Mouse (Mus musculus) layer of hippocampus, postnatal 14 days (tissue): ENCODE measurements around the gene Prkcz. TPM values are rescaled to one million over a fixed set of nuclear protein-coding genes. Genes with fewer than 3 reads are reported as not detected.

Experiments
- DNase-seq, 2 experiments: peaks; one replicate each; pipeline ENCODE4 v3.0.0; 2021 to 2022; ENCODE audit warnings: low spot score in 2 of 2, mixed read lengths in 1 of 2
- long read RNA-seq, 2 experiments: library from polyadenylated mRNA; stranded (forward); transcript quantifications; one replicate each; pipeline ENCODE4 v2.0.0; 2021
- total RNA-seq, 2 experiments: library from RNA; stranded (reverse); gene quantifications; 2 replicates each; pipeline ENCODE4 v1.2.3; 2021

Prkcz gene
- total RNA-seq: 100 to 1,000 TPM; 148 to 158 TPM
- long read RNA-seq, experiment 1, full-length matches to known transcripts: 111 of 149 reads
- long read RNA-seq, experiment 1, partial matches to known transcripts: 14 of 149 reads
- long read RNA-seq, experiment 1, other reads (novel, unspliced or antisense): 24 of 149 reads
- long read RNA-seq, experiment 2, full-length matches to known transcripts: 128 of 193 reads
- long read RNA-seq, experiment 2, partial matches to known transcripts: 17 of 193 reads
- long read RNA-seq, experiment 2, other reads (novel, unspliced or antisense): 48 of 193 reads

DNA sequence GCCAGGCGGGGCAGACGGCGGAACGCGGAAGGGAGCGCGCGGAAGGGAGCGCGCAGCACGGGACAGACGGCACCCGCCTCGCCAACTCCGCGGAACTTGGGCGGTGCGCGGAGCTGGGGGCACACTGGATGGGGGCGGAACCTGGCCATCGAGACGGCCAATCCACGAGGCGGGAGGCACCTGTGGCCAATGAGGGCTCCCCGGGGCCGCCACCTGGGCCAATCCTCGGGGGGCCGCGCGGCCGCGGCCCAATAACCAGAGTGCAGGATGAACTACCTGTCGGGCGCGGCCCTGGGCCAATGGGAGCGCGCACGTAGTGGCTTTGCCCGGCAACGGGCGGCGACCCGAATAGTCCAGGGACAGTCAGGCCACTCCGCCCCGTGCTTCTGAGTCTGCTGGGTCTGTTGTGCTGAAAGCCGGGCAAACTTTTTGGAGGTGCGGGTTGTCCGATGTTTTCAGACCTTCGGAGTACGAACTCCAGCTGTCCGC is at the start of gene Prkcz:
Gene Prkcz (minus strand): TSS at position 59 of the 489 bp plus-strand sequence.
- peak in 1 of 2 experiments; percentile 39 for DNase-seq

DNA sequence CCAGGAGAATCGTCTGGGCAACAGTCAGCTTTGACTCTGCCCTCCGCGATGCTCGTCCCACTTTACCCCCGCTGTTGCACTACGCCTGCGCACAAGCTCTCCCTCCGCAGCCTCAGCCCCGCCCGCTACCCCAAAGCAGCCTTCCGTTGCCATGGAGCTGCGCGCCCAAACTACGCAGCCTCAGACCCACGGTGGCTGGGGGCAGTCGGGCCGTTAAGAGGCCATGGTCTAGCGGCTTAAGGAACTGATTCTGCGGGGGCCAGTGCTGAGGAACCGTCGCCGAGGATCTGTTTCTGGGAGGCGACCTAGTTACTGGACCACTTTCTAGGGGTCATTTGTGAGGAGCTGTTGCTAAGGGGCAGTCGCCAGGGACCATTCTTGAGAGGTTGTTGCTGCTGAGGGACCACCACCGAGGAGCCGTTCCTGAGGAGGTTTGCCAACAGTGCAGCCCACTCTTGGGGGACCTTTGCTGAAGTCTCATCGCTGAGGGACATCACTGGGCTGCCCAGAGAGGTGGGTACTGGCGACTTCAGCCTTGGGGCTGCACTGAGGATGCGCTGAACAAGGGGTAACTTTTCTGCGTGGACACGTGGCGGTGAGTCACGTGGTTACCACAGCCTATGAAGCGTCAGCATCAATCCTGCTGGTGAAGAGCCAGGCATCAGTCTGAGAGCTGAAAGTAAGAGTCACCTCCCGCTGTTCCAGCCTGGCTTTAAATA is 48.1 kb upstream of the Prkcz start, which contains the start of gene Cfap74:
Gene Cfap74 (plus strand): TSS at position 133 of the 719 bp plus-strand sequence.
- DNase-seq: peak; percentile 85 to 89

DNA sequence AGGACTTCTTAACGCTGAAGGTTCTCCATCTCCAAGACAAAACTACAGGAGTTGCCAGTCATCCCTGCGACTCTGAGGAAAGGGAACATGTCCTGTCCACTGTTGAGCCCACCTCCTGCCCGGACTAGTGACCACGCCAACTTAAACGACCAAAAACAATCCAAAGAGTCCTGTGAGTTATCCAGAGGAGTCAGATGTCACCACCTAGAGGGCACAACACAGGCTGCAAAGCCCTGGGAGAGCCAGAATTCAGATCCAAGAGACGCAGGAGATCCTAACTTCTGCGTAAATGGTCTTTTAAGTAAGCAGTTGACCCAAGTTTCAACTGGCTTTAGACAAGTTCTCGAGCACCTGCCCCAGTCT is 47.5 kb upstream of the Prkcz start:
- DNase-seq: no peak

DNA sequence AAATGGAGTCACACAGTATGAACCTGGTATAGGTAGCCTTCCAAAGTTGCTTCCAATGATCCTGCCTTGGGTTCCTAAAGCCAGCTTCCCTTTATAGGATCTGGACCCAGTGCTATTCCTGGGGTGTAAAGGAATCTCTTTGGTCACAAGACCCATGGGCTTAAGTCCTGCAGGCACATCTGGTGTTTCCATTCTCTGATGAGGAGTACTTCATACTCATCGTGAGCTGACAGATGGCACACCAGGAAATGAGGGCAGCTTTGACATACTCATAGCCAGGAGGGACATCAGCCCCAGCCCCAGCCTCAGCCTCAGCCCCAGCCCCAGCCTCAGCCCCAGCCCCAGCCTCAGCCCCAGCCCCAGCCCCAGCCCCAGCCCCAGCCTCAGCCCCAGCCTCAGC is 41.3 kb upstream of the Prkcz start:
- DNase-seq: no peak

DNA sequence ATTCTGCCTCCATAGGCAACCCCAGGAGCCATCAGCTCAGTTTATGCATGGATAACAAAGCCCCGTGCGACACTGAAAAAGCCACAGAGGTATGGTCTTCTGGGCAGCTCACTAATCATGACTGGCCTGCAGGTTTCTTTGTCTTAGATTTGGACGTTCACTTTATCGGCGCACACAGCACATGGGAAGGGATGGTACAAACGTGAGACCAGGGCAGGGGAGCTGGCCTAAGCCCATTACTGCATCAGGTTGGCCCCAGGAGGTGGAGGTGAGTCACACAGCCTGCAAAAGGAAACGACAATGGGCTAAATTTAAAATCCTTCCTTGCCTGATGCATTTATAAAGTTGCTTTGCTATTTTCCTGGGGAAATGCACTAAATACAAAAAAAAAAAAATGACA is 40.0 kb upstream of the Prkcz start:
- DNase-seq: no peak

DNA sequence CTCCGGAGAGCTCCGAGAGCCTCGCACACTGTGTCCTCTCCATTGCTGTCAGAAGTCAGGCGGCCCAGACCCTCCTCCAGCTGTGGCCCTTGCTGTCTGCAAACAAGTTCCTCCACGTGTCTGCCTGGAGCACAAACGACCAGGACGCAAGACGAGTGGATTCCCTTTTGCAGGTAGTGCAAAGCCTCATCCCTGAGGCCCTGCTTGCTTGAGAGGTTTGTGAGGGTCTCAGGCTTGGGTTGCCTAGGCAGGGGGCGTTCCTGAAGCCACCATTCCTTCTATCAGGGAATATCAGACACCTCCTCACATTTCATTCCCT is 37.0 kb upstream of the Prkcz start:
- no peak for DNase-seq

DNA sequence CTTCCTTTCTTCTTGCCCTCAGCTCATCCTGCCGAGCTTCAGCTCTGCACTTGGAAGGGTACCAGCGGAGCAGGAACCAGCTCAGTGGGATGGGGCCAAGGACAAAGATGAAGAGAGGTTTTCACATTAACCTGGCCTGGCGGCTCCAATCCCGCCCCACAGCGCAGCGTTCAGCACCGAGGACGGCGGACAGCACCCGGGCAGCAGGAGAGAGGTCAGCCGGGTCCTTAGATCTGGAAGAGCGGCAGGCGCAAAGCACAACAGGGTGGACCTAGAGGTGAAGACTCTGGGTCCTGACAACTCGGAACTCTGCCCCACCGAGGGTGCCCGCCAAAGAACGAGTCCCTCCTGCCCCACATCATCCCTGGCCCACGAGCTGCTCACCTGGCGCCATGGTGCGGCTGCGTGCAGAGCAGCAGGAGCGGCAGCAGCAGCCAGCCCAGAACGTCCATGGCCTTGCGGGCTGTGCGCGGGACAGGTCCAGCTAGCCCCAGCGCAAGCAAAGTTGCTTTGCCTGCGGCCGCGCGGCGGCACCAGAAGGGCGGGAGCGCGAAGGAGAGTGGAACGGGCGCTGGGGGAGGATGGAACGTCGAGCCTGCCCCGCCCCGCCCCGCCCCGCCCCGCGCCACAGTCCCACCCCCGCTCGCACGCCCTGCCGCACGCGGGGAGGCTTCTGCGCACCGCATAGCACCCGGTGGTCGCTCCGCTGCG is 36.5 kb upstream of the Prkcz start, which contains the start of gene Gabrd:
Gene Gabrd (minus strand): TSS at position 602 of the 711 bp plus-strand sequence.
- DNase-seq: peak; percentile 25 to 32

DNA sequence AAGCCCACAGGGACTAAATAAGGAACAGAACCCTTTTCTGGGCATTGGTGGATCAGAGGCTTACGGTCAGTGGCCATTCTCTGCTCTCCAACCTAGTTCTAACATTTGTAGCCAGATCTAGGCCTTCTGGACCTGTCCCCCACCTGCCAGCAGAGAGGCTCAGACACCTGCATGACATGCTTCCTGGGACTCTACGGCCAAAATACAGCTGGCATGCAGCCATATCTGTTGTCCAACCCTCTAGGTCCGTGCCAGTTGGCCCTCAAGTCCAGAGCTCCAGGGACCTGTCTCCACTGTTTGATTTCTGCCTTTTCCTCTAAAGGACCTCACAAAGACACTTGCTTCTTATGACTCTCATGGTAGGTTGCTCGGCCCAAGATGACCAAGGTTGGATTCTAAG is 35.6 kb upstream of the Prkcz start:
- DNase-seq: no peak

DNA sequence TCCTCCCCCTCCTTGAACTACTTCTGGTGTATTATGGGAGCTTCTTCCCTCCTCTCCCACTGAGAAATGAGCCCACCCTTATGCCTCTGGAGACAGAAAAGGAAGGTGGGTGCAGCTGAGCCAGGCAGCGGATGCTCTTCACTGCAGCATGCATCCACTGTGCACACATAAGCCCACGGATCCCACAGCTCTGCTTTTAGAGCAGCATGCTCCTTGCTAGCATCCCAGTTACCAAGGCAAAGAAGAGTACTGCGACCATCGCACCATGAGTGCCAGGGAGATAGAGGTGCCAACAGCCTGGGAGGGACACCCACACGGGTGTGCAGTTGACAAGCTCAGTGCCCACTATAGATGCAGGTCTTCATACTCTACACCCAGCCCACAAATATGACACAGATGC is 34.3 kb upstream of the Prkcz start:
- DNase-seq: no peak

DNA sequence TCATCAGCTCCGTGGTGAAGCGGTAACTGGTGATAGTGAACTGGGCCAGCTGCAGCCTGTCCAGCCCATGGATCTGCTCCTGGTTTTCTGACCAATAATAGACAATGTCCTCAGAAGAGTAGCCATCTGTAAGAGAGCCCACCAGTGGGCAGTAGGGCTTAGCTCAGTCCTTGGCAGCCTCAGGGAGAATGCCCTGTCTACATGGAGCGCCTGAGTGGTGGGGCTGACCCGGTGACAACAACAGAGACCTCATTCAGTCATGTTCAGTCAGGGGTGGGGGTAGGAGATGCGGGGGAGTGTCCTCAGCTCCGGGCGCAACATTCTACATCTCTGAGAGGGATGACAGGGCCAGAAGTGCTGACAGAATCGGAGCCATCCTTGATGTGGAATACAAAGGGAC is 26.0 kb upstream of the Prkcz start:
- no peak for DNase-seq

DNA sequence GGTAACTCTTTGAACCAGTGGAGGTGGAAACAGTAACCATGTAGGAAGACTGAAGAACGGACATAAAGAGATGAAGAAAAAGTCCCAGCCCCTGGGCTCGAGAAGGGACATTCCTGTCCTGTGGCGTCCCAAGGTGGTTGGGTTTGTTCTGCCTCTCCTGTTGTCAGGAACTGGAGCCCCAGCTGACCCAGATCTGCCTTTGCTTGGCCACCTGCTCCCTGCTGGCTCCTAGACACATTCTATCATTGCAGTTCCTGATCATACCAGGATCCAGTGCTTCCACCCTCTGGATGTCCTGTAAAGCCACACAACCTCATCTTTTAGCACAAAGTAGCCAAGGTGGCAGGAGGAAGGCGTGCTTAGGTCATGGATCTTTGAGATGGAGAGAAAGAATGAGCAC is 22.2 kb upstream of the Prkcz start:
- DNase-seq: no peak

DNA sequence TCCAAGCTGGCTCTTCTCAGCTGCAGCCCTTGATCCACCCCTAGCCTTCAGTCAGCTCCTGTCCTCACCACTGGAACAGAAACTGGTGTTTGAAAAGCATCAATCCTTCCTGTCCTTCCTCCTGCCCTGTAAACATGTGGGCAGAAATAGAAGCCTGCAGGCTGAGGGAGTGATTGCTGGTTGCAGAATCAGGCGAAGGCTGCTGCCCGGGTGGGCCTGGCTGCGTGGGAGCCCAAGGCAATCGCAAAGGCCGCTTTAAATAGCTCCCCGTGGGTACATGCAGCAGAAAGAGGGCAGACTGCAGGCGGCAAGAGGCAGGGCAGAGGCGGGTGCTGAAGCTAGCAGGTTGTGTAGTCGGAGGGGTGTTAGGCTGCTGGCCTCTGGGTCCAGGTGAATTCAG is 21.6 kb upstream of the Prkcz start:
- DNase-seq: peak; percentile 28 to 47

DNA sequence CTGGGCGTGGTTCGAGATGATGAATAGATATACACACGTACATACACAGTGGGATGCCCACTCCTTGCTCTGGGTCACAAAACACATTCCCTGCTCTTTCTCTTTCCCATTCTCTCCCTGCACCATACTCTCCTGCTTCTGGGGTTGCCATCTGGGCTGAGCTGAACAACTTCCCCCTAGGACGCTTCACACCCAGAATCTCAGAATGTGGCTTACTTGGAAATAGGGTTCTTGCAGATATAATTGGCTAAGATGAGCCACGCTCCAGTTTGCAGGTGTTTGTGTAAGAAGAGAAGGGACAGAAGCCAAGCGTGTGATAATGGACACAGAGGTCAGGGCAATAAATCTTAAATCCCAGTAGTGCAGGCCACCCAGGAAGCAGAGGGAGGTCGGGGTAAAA is 20.8 kb upstream of the Prkcz start:
- no peak for DNase-seq

DNA sequence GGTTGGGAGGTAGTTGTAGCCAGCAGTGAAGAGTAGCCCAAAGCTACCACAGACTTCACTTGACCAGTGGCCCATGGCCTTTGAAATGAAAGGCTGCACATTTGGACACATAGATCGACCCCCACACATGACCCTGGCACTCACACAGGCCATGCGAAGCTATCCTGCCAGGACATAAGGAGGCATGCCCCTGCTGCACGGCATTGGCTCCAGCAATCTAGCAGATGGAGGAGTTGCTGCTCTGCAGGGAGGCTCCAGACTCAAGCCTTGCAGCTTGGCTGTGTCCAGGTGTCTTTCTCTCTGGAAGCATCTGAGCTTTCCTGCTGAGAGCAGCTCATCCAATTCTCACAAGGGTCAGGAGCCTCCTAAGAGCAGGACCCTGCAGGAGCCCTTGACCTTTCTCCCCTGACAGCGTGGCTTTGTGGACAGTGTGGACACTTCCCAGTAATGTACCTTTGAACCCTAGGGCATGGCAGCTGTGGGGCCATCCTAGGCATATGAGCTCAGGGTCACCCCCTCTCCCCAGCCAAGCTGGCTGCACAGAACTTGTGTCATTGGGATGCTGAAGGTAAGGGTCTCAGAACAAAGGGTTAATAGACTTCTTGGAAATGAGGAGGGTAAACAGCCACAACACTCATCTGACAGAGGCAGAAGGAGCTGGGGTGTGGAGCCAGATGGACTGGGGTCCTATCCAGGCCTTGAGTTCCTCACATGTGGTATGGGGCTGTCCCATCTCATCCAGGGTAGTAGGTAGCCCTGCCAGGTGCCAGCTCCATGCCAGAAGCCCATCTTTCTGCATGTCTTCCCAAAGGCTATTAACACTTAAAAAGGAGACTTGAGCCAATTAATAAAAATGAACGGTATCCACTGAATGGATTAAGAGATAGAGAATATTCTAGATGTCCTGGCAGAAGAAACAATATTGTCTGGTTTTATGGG is 10.9 kb upstream of the Prkcz start:
- DNase-seq: no peak

DNA sequence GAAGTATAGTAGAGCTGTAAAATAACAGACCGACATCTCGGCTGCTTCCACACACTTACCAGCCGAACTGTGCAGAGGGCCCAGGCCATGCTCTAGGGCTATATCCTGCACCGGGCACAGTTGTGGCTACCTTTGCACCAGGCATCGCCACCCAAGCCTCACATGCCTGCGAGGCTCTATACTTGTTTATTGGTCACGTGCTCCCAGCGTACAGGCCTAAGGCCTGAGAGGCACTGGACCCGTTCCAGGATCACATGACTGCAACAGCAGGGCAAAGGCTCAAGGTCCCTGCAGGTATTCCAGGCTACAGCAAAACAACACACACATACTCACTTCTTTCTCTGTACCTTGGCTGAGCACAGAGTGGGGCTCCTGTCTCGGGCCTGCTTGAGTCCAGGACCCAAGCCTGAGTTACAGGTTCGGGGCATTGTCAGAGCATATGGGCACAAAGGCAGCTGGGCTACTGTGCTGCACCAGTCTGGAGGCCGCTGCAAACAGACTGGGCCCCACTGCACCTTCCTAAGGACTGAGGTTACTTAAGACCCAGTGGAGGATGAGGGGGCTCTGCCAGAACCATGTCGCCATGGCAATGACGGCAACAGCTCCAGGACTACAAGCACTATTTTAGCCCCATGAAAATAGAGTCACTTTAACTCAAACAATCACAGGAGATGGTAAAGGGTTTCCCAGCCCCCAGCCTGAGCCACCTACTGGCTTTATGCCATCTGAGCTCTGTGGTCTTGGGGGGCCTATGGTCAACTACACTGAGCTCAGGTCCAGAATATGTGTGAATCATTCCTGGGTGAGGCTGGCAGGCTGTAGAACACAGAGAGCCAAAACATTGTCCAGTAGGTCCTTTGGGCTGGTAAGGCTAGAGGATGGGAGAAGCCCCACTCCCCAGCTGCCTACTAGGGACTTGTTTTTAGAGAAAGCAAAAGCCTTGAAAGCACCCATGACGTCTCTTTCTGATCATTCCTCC is 9.9 kb upstream of the Prkcz start:
- DNase-seq: no peak

DNA sequence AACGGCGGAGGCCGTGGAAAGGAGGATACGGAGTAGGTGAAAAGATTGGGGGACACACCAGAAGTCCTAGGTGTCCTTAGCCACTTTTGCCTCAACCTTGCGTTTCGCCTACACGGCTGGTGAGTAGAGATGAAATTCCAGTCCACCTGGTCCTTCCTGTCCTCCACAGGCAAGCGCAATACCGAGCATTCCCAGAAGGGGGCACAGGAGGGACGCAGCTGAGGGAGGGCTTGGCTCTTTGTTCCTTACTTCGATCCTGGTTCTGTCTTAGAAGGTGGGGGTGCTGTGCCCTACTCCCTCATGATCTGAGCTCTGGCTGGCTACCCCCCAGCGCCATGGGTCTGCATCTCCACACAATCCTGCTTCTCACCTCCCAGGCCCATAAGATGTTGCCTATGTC is 7.5 kb upstream of the Prkcz start:
- peak; percentile 80 to 81 for DNase-seq

DNA sequence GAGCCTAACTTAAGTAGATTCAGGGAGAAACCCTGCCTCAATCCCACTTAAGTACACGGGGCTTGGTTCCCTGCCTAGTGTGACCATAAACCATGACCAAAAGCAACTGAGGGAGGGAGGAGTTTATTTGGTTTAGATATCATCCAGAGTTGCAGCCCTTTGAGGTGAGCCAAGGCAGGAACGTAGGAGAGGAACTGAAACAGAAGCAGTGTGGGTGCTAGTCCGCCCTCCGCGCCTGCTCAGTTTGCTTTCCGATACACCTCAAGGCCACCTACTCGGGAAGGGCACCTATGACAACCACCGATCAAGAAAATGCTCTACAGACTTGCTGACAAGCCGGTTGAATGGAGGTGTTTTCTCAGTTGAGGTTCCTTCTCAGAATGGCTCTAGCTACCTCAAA is 6.6 kb upstream of the Prkcz start:
- DNase-seq: no peak

DNA sequence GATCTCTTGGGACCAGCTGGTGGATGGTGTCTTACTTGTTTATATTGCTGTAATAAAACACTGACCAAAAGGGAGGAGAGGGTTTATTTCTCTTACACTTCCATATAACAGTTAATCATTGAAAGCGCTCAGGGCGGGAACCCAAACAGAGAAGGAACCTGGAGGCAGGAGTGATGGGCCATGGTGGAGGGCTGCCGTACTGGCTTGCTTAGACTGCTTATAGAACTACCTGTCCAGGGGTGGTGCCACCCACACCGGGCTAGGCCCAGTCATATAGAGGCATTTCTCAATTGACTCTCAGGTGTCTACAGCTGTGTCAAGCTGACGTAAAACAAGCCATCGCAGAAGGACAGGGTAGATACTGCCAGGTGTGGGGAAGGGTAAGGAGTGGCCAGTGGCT is 5.6 kb upstream of the Prkcz start:
- no peak for DNase-seq

DNA sequence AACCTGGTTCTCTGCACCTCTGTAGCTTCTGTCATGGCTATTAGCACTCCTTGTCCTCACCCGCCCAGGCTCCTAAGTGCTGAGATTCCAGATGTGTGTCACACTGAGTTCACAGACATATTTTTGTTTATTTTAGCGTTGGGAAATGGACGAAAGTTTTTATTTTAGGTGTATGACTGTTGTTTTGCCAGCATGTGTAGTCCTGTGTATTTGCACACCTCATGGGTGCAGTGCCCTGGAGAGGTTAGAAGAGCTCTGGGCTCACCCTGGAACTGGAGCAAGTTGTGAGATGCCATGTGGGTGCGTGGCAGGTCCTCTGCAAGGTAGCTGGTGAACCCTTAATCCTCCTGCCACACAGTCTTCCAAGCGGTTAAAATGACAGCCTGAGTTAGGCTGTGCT is 1.3 kb upstream of the Prkcz start:
- DNase-seq: no peak

DNA sequence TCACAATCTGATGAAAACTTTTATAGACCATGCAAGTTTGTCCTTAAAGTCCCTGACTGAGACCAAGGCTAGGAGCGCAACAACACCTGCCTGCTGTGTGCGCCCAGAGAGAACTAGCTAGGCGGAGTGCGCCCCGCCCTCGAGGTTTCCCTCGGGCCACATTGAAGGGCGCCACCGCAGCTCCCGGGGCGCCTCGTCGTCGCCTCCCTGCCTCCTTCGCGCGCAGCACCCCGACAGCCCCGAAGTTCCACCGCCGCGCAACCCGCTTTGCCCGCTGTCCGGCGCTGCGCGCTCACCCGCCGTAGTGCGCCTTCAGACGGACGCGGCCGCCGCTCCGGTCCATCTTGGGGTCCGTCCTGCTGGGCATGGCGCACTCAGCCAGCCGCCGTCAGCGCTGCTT is 305 bp downstream of the Prkcz start:
- DNase-seq: no peak
